Mouse (Mus musculus): Measurements from ENCODE around the gene Rfk.

Rfk gene

DNA sequence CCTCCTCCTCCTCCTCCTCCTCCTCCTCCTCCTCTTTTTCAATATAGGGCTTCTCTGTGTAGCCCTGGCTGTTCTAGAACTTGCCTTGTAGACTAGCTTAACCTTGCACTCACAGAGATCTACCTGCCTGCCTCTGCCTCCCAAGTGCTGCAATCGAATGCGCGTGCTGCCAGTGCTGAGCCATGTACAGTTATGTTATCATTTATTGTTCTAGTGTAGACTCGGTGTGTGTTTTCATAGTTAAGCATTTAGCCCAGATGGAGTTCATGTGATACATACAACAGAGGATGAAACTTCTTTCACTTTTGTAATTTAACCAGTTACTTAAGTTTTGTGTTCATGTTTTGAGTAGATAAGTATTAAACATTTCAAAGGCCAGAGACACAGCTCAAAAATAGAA lies 8.8 kb upstream of the Rfk start:
- DNase-seq (ENCODE audit: low spot score in 2 of 2), result no peak

DNA sequence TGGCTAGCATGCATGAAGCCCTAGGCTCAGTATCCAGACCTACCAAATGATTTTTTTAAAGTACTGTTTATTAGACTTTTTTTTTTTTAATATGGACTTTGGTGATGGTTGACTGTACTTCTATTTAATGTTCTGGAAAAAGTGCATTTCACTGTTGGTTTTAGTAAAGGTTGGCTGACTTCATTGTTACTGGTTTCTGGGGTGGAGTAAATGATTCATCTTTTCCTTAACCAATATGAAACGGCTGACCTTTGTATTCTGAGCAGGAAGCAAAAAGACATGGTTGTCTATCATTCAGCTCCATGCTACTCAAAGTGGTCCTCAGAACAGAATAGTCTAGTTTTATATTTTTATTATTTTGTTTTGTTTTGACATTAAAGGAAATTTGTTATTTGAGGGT lies 8.4 kb upstream of the Rfk start:
- DNase-seq (ENCODE audit: low spot score in 2 of 2), result no peak

DNA sequence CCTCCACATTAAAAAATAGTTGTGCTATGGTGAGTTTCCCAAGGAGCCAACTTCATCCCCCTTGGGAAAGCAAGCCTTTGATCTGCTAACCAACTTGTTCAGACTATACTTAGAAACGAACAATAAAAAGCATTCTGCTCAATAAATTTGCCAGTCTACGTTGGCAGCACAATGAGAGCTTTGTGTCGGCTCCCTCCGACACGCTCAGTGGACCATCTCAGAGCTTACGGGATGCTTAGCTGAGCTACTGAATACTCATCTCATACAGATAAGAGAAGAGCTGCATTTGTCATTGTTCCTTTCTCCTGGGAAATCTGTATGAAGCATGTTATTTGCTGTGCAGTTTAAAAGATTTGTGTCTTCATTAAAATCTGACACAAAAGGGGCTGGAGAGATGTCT lies 7.4 kb upstream of the Rfk start:
- no peak for DNase-seq (ENCODE audit: low spot score in 2 of 2)

DNA sequence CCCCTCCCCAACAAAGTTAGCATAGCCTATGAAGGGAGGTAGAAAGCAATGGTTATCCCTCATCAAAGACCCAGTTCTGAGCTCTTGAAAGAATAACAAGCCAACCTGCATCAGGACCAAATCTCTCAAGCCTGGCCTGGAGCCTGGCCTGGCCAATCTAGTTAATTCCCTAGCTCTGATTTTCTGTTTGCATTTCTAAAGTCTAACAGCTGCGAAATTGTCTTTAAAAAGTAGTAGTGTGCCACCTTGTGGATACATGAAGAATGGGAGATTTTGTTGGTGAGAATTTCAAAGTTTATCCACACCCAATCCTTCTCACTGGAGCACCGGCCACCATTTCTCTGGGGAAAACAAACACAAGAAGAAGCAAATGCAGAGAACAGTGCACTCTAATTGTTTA lies 5.4 kb upstream of the Rfk start:
- no peak for DNase-seq (ENCODE audit: low spot score in 2 of 2)

DNA sequence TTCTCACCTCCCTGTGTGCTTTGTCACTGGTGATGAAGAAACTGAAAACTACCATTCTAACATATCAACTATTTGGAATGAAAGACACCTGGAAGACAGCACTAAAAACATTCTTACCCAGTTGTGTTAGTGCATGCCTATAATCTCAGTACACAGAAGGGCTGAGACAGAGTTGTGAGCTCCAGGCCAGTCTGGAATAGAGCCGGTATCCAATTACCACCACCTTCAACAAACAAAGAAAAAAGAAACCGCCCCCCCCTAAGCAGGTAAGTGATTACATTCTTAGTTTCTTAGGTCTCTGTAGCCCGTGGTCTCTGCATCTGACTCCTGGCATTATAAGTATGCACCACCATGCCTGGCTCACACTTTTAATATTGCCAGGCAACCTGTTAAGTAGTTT lies 977 bp upstream of the Rfk start:
- DNase-seq (ENCODE audit: low spot score in 2 of 2), result no peak

DNA sequence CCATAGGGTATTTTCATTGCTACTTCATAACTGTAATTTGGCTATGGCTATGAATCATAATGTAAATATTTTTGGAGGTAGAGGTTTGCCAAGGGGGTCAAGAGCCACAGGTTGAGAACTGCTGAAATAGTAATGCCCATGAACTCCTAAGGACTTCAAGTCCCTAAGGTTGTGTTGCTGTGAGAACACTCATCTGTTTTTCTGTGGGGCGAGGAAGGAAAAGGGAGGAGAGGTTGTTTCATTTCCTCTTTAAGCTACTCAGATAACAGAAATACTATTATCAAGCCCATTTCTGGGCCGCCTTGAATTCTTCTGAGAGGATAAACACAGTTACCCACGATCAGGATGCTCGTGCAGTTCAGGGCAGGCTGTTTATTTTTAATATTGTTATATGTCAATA lies 3.0 kb downstream of the Rfk start:
- DNase-seq (ENCODE audit: low spot score in 2 of 2), result no peak

DNA sequence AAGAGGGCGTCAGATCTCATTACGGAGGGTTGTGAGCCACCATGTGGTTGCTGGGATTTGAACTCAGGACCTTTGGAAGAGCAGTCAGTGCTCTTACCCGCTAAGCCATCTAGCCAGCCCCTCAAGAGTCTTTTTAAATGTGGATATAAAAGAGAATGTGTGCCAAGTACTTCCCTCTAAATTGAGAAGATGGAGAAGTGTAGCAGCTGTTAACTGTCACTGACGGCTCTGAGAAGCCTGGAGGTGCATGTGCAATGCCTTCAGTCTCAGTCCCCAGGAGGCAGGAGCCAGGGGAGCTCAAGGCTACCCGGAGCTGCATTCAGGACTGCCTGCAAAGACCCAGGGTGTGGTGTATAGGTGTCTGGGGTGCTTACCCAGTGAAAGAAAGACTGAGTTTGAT lies 4.1 kb downstream of the Rfk start:
- no peak for DNase-seq (ENCODE audit: low spot score in 2 of 2)

DNA sequence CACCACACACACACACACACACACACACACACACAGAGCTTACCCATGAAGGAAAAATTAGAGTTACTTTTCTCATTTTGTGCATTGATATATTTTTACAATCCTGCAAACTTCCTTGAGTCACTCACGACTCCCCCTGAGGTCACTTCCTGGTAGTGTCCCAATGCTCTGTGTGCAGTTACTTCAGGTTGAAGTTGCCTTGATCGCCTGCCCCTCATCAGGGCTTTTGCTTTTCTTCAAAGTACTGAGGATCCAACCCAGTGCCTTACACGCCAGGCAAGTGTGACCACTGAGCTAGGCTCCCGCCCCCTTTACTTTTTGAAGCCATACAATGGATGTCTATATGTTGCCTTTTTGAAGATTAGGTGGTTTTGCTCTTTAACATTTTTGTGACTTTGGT lies 6.1 kb downstream of the Rfk start:
- no peak for DNase-seq (ENCODE audit: low spot score in 2 of 2)

DNA sequence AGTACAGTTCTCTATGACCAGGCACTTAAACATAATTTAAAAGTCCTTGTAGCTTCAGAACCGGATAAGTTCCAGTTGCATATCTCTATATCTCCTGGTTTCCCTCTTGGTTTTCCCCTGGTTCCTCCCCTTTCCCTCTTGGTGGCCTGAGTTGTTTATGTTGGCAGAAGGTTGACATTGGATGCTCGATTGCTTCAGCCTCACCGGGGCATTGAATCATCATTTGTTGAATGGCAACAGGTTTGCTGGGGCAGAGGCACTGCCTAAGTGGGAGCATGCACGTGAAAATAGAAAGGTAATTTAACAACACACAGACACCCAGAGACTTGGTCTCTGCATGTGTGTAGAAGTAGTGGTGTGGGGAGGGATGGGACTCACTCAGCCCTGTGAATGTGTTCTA lies 6.7 kb downstream of the Rfk start:
- no peak for DNase-seq (ENCODE audit: low spot score in 2 of 2)

DNA sequence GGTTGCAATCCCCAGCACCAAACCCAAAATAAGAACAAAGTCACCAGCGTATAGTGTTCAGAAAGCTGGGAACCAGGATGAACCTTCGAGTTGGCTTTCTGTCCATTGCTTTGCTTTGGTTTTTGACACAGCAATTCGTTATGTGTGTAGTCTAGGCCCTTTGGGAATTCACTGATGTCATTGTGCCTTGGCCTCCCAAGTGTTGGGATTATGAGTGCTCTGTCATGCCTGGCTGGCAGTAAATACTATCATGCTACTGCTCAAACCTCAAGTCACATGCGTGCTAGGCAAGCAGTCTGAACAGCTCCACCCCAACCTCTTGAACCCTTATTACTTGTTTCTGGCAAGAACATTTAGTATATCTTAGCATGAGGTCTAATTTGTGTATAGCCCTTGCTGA lies 9.3 kb downstream of the Rfk start:
- DNase-seq (ENCODE audit: low spot score in 2 of 2), result no peak

DNA sequence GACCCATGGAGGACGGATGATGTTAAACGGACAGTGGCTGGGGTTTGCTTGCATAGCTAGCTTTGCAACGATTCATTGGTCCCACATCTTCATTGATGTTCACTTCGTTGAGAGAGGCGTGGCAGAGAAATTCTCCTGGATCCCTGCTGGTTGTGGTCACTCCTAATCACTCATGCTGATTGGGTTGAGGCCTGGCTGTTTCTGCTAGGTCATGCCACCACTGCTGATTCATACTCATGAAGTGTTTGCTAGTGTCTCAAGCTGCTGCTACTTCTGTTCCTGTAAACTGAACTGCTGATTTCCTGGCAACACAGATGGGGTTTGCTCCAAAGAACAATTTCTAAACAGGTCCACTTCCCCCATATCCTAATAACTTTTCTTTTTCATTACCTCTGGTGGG lies 13.0 kb downstream of the Rfk start:
- no peak for DNase-seq (ENCODE audit: low spot score in 2 of 2)

DNA sequence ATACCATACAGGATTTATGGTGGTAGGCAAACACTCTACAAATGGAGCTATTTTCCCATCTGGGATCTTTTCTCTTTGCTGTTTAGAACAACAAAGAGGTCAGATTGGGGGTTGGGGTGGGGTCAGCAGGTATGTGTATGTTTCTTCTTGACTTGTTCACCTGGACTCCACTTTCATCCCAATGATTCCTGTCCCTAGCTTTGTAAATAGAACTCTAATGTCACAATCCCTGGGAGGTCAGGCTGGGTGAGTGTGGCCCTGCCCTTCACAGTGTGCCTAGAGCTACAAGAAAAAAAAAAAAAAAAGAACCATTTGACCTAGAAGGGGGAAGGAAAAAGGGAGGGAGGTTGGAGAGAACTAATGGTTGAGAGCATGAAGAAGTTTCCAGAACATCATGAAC lies 14.7 kb downstream of the Rfk start:
- no peak for DNase-seq (ENCODE audit: low spot score in 2 of 2)

DNA sequence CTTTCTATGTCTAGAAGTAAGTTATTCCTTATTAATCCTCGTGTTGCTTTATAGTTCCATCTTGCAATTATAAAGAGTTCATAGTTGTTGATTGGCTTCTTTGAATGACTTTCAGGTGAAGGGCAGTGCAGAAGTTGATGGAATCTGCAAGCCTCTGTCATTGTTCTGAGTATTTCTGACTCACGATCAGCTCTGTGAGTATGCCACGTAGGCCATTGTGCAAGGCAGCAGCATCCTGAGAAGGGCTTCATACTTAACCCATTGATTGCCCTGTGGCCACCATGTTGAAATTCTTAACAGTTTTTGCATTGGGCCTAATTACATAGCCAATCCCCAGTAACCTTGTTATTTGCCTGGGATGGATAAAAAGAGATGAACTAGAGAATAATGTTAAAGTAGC lies 15.5 kb downstream of the Rfk start:
- DNase-seq (ENCODE audit: low spot score in 2 of 2), result no peak

DNA sequence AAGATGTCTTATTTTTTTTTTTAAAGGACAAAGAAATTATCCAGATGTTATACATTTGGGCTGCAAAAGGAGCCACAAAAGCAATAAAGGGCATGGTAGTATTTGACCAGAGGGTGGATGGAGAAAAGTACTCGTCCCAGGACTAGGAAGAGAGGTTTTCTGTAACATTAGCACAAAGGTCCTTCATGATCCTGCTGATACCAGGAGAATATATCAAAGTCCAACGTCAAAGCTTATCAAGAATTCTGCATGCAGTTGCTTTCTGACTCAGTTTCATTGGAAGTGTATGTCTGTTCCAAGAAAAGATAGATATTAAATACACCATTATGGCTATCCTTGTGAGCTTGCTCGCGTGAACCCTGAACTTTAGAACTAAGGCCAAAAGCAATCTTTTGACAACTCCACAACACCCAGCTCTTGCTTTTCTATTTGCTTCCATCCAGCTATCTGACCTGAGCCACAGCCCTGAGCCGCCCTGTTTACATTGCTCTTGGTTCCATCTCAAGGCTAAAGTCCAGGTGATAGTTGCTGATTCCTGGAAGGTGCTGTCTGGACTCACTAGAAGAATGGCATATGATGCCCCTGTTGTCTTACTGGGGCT lies 16.7 kb downstream of the Rfk start:
- no peak for DNase-seq (ENCODE audit: low spot score in 2 of 2)

DNA sequence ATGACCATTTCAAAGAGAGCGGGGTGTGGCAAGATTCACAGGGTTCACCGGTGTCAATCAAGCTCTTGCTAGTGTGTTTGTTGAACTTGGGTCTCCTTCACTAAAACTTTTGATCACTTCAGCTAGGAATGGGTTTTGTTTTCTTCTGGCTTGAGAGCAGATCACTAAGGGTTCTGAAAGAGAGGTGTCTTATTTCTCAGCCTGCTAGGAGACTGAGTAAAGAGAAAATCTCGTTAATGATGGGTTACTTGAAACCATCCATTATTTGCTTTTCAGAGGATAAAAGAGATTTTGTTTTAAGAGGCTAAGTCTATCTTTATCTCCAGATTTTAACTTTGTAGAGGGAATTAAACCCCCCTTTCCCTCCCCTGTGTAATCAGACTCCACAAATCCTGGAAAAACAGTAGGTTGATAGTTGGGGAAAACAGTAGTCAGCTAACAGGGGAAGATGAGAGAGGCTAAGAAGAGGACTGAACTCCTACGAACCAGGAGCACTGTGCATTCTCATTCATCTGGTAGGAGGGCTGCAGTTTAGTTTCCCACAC lies 19.1 kb downstream of the Rfk start:
- no peak for DNase-seq (ENCODE audit: low spot score in 2 of 2)

DNA sequence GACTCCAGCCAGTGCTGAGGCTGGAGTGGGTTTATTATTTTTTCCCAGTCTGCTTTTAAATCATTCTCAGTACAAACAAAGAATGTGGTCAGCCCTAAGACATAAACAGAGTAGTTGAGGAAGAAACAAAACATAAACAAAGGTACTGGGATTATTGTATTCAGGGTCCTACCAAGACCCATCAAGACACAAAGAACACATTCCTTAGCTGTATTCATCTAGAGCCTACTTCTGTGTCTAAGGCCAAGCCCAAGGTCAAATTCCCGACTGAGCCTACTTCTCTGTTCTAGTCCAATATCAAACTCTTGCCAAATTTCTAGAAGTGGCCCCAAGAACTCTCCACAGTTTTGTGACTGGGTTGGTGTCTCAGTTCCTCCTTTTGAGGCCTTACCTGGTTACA lies 24.0 kb downstream of the Rfk start:
- no peak for DNase-seq (ENCODE audit: low spot score in 2 of 2)

DNA sequence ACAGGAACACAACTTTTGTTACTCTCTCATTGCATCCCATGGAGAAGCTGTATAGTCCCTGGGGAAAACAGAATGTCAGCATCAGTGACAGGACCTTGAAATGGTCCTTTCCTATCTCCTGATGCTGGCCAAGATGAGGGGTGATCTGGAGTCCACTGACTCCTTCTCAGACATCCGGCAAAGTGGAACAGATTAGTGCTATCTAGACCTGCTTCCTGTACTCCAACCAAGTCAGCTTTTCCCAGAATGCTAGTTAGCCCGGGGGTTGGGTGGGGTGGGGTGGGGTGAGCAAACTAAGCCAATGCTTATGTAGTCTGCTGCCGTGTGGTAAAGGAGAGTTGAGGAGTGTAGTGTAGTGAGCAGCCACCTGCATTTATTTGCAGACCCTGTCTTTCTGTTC lies 29.5 kb downstream of the Rfk start:
- DNase-seq (ENCODE audit: low spot score in 2 of 2), result no peak

DNA sequence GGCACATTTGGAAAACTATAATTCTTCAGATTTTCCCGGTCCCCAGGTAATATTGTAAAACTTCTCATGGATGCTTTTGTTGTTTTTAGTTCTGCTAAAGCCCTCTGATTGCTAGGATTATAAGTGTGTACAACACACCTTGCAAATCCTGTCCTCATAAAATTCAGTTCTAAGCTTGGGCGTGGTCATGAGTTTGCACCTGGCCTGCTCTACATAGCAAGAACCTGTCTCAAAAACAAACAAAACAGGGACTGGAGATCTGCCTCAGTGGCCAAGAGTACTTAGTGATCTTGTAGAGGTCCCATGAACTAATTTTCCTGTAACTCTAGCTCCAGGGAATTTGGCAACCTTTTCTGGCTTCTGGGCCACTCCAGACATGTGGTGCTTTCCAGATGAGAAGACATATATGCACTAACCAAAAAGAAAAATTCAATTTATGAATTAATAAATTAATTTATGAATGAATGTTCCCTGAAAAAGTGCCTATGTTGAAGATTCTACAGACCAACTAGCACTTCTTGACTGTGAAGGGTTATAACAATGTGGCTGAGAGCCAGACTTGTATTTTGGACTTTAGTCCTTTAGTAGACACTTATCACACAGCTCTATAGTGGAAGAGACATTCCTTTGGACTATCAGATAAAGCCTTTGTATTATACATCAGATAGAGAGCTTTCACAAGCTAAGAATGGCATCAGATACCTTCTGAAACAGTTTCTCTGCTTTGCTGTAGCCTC lies 34.1 kb downstream of the Rfk start:
- DNase-seq (ENCODE audit: low spot score in 2 of 2), result no peak

DNA sequence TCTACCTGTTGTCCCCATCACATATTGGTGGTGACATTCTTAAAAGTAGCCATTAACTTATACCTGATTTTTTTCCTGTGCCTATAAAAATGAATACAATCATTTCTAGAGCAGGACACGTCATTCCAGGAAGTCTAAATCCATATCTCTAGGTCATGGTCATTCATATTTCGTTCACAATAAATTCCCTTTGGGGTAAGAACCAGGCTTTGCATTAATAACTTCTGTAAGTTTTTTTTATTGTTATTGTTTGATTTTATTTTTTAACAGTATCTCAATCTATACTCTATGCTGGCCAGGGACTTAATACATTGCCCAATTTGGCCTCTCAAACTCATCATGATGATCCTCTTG lies 34.7 kb downstream of the Rfk start:
- DNase-seq (ENCODE audit: low spot score in 2 of 2), result no peak

DNA sequence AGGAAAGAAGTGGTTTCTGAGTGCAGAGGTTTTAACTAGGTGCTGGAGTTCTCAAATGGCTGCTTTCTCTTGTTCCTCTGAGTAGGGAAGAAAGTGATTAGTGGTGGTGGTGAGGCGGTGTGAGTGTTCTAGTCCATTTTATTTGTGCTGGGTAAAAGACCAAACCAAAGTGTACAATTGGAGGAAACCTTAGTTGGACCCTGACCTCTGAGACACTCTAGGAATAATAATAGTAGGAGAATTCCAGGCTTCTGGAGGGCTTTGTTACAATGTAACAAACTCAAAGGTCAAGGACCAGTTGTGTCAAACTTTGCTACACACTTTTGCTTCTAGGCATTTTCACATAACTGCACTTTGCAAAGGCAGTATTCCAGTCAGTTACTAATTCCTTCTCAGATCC lies 42.8 kb downstream of the Rfk start:
- DNase-seq (ENCODE audit: low spot score in 2 of 2), result no peak

DNA sequence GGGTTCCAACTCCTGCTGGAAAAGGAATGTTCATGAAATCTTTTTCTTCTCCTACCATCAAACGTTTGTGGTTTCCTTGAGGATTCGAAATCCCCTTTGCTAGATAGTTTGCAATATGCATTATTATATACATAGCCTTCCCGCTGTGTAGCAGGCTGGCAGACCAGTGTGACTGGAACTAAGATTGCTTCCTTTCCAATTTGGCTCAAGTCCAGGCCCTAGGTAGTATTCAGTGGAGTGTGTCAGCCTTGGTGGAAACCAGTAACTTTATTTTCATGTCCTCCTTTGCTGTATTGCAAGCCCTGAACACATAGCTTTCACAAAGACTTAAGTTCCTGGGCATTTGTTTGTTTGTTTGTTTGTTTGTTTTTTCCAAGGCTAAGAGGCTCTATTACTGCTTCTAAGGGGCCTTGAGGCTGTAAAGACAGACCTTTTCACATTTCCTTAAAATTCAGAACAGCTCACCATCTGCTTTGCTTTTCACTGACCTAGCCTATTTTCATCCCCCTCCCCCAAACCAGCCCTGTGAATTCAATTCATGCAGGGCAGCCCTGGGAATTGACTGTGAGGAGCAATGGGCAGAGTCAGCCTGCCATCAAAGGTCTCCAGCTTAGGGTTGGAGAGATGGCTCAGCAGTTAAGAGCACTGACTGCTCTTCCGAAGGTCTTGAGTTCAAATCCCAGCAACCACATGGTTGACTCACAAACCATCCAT lies 45.8 kb downstream of the Rfk start:
- no peak for DNase-seq (ENCODE audit: low spot score in 2 of 2)

DNA sequence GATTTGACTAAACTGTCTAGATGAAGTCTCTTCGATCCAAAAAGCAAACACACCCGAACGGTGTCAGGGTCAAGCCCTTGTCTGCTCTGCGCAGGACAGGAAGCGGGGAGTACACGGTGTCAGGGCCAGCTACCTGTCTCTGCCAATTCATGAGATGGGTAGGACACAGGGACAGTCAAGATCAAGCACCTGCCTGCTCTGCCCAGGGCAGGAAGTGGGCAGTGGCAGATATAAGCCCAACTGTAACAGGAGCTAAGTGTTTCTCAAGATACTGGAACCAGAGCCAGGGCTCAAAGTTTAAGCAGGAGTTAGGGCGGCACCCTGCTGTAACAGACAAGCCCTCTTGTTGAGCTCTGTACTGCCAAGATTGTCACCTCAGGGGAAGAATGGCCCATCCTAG lies 49.7 kb downstream of the Rfk start:
- DNase-seq (ENCODE audit: low spot score in 2 of 2), result no peak
